Mouse (Mus musculus): ENCODE measurements around the gene Lbp.
A peak's percentile ranks its signal among the peaks of the same experiment; 100 is the strongest.

Lbp gene

DNA sequence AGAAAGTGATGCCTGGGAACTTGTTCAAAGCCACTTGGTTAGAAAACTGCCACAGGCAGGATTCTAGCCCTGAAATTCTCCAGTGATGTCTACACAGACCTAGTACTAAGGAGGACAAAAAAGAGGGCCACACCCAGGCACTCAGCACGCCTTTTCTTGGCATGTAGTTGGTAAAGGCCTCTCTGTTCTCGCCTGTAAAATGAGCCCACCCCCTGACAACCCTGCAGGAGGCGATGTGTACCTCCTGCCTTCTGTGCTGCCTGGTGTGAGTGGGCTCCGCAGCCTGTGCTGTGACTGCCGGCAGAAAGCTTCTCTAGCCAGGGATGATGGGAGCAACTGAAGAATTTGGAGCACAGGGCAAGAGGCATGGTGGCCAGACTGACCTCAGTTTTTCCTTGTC is 2.0 kb downstream of the Lbp start:
- no peak for DNase-seq (ENCODE audit: low spot score in 2 of 2)

DNA sequence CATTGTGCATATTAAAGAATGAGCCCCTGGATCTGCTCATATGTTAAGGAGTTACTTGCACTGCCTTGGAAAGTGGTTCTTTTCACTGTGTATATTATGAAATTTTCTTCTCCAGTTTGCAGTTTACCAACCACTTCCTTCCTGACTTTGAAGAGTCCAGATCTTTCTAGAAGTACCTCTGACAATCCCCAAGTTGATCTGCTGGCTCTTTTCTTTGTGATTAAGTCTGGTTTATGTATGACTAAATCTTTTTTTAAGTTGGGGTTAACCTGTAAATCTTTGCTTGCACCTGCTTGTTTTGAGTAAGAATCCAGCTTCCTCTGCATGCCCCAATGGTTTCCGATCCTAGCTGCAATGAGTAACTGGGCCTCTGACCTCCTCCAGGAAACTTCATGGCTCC is 6.8 kb downstream of the Lbp start:
- no peak for DNase-seq (ENCODE audit: low spot score in 2 of 2)

DNA sequence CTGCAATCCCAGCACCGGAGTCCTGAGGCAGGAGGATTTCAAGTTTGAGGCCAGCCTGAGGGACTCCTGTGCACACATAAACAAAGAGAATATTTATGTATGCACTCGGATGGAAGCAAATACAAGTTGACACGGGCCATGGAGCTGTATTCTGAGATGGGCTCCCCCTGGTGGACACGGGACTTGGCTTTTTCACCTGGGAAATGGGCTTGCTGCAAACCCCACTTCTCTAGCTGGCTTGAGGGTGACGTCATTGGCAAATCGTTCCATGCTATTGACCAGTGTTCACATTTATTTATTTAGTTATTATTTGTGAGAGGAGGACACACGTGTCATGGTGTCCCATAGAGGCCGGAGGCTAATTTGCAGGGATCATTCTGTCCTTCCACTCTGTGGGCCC is 10.1 kb downstream of the Lbp start:
- DNase-seq (ENCODE audit: low spot score in 2 of 2): no peak

DNA sequence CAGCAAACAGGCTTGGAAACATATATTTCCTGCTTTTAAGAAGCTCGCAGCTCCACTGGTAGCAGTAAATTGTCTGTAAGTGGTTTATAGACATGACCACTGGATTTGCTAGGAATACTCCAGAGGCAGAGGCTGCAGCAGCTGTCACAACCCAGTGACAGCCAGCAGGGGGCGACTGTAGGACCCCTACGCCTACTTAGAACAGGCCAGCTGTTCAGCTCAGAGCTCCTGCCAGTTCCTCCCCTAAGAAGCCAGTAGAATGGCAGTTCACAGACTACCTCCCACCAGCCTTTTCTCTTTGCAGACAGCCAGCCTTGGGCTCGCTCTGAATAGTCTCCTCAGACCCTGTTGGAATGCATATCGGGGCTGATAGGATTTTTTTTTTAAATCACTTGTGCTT is 10.7 kb downstream of the Lbp start:
- peak; percentile 45 to 56 for DNase-seq (ENCODE audit: low spot score in 2 of 2)

DNA sequence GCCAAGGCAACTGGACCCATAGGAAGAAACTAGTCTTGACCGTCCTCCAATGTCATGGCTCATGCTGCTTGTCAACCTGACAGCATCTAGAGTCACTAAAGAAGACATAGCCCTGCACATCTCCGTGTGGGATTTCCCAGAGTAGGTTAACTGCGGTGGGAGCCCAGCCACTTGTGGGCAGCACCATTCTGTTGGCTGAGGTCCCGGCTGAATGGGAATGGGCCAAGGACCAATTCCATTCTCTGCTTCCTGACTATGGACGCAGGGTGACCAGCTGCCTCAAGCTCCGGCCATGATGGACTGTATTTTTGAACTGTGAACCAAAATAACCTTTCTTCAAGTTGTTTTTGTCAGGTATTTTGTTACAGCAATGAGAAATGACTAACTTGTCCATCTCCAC is 15.3 kb downstream of the Lbp start:
- no peak for DNase-seq (ENCODE audit: low spot score in 2 of 2)

DNA sequence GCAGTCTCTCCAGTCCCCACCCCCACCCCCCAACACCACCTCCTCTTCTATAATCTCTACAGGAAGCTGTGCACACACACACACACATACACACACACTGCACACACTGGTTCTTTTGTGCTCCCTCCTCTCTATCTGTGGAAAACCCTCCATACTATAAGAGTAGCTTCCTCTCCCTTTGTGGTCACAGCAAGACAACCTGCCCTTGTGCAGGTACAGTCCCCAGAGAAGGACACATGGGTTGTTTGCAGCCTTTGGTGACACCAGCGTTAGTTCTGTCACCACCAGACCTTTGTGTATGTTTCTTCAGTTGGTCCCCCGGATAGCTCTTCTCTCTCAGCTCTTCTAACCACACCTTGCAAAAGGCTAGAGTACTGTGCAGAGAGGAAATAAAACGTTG is 16.6 kb downstream of the Lbp start:
- DNase-seq (ENCODE audit: low spot score in 2 of 2): no peak

DNA sequence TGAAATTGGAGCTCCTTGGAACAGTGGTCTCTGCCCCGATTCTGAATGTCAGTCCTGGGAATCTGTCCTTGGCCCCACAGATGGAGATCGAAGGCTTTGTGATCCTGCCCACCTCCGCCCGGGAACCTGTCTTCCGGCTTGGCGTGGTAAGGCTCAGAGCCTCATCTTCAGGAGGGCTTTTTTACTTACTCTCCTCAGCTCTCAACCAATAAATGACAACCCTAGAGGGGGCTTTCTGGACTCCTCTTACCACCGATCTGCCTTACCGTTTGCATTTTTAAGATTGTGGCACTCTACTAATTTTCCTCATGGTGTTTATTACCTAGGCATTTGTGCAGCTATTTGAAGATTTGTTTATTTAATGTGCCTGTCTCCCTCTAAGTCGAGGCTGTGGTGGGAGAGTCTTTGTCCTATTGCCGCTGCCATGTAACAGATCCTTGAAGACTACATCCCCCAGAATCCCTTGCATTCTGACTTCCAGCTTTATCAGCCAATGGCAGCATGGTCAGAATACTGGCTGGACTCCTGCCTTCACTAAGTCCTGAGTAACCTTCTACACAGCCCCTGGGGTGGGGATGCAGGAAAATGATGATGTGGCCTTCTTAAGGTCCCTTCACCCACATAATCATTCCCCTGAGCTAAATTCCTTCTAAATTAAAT is 18.4 kb downstream of the Lbp start:
- peak in 1 of 2 experiments; percentile 15 for DNase-seq (ENCODE audit: low spot score in 2 of 2)

DNA sequence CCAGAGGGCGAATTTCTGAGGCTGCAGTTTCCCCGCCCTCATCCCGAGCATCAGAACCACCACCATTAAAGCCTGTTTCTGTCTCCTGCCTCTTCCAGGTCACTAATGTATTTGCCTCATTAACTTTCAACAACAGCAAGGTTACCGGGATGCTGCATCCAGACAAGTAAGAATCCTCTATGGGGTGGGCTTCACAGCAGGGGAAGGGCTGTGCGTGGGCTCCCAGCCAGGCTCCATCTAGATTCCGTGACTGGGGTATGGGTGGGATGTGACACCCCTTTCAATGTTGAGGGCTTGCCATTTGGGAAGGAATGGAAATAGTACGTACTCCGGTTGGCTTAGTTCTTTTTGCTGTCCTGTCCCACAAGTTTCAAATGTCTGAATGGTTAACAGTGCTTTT is 19.3 kb downstream of the Lbp start:
- no peak for DNase-seq (ENCODE audit: low spot score in 2 of 2)

DNA sequence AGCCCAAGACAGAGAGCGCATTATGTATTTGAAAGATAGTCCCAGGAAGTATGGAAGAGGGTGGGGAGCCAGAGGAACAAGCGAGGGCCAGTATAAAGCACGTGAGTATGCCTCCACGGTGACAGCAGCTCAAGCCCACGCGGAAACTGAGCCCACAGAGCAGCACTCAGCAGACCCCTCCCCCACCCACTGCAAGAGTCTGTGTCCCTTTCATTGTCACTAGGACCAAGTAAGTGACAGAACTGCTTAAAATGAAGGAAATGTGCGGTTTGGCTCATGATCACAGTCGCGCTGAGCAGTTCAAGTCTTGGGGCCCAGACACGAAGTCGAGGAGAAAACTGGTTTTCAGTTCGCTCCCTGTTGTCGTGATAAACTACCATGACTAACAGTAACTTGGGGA is 28.1 kb downstream of the Lbp start:
- DNase-seq (ENCODE audit: low spot score in 2 of 2): no peak

DNA sequence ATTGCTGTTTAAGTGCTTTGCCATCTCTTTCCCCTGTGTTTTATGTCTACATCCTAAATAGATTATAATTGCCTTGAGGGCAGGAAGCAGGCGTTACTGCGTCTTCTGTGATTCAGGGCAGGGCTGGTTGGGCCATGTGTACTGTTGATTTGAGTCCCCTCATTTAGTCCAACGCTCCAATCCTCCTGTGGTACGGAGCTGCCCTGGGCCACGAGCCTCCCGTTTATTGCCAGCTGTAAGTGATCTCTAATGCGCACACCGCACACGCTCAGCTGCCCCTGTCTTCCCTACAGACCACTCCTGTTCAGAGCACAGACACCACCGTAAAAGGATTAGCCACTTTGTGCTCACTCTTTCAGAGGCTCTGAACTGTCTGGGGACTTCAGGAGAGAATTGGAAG is 31.4 kb downstream of the Lbp start:
- no peak for DNase-seq (ENCODE audit: low spot score in 2 of 2)

DNA sequence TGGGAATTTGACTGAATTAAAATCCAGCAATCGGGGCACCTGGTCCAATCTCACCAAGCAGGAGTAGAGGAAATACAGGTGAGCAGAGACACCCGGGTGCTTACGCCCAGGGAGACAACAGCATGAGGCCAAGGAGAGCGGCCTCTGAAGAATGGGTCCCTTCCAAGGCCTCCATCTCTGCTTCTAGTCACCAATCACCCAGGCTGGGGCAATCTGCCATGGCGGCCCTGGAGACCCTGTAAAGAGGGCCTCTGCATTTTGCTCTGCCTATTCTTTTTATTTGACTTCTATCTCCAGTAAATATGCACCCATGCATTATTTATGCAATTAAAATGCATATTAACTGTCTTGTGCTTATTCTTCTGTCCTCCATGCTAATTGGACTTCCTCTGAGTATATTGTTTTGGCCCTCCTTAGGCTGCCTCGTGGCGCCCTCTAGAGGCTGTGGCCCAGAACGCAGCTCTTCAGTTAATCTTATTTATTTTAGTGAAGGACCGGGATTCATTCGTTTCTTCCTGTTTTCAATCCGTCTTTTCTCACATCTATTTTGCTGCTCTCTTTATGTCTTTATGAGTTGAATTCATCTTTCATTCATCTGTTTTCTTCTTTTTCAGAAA is 33.8 kb downstream of the Lbp start:
- no peak for DNase-seq (ENCODE audit: low spot score in 2 of 2)

DNA sequence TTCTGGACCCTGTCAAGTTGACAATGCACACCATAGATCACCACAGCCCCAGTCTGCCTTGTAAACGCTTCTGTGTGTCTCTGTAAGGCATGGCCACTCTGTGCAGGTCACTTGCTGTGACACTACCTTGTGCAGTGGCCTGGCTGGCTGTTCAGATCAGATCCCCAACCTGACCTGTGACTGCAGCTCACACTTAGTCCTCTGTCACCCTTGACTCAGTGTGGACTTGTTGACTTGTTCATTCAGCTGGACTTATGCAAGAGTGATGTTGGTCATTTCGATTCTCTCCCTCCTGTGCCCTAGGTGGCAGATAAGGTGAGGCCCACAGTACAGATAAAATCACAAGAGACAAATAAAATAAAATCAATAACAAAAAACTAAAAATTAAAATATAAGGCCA is 35.0 kb downstream of the Lbp start:
- no peak for DNase-seq (ENCODE audit: low spot score in 2 of 2)

DNA sequence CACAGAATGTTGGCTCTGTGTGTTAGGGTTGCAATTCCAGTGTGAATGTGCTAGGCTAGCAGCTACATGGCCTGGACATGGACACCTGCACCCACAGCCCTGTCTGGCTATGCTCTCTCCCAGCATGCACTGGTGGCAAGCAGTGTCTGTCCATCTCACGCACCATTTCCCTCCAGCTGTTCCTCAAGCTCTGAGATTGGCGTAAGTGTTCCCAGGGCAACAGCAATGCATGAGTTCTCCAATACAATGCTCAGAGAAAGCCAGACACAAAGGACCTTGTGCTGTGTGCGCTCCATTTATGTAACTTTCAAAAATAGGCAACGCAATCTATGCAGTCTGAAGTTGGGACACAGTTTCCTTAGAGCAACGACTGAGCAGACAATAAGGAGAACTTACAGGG is 37.2 kb downstream of the Lbp start:
- no peak for DNase-seq (ENCODE audit: low spot score in 2 of 2)

DNA sequence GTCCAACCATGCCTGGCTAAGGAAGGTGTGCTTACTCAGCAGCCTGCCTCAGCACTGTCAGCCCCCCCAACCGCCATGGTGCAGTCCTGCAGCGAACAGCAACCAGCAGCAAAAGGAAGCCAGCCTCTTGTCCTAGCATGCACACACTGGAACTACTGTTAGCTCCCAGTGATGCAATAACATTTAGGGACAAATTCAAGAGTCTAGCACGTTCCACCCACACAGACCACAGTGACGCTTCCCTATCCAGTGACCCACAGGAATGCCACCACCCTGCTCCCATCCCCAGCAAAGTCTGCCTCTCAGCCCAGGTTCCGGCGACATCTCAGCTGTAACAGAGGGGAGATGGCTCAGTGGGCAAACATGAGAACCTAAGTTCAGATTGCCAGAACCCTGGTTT is 40.2 kb downstream of the Lbp start:
- DNase-seq (ENCODE audit: low spot score in 2 of 2): no peak

DNA sequence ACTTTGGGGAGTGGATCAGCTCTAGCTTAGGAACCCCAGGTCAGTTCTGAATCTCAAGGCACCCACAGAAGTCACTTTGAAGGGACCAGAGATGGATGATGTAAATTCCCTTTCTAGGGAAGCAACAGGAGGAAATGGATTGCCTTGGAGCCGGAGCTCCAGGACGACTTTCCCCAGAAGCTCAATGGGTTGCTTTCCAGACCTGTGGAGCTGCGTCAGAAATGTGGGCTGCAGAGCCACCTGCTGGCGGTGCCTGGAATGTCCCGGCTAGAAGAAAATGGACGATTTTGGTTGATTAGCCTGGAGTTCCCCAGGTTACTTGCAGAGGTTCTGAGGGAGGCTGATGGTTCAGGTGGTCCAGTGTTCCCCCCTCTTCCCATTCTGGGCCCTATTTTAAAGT is 41.6 kb downstream of the Lbp start:
- peak; percentile 29 to 31 for DNase-seq (ENCODE audit: low spot score in 2 of 2)

DNA sequence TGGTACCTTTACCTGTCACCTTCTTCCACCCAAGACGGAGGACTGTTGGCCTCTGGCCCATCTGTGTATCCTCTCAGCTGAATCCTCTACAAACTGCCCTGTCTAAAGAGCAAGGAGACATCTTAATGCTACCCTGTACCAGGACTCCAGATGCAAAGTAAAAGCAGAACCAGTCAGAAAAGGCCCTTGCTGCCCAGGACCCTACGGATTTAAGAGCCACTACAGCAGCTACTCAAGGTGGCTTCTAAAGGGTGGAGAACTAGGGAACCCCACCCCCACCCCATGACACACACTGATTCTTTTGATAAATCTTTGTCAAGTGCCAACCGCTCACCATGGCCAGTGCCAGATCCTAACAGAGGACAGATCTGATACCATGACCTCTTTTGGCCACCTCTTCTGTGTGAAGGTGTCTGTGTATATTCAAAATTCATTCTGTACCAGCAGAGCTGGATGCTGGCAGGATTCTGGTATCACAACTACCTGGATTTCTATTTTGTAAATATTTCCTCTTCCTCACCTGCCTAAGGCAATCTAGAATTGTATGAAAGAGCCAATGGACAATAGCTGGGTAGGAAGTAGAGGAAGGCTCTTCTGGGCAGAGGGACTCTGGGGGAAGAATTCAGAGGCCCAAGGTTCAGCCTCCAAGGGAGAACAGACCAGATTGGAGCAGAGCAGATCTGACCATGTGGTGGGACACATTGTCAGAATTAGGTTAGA is 46.7 kb downstream of the Lbp start:
- no peak for DNase-seq (ENCODE audit: low spot score in 2 of 2)

DNA sequence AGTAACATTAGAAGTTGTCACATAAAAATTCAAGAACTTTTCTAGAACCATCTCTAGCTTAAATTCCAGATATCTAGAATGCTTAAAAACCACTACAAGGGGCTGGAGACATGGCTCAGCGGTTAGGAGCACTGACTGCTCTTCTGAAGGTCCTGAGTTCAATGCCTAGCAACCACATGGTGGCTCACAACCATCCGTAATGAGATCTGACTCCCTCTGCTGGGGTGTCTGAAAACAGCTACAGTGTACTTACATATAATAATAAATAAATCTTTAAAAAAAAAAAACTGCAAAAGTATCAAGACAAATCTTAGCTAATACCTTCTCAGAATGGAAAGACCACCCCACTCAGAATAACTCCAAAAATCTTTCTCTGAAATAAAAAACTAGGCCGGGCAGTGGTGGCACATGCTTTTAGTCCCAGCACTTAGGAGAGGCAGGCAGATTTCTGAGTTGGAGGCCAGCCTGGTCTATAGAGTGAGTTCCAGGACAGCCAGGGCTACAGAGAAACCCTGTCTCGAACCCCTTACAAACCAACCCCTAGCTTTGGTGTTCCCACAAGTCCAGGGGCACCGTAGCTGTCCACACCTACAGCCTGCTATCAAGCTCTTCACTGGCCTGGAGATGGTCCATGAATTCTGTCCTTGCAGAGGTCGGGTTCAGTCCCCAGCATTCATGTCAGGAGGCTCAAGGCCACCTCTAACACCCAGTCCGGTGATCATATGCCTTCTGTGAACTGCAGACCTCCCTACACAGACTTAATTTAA is 48.2 kb downstream of the Lbp start:
- DNase-seq (ENCODE audit: low spot score in 2 of 2): no peak

DNA sequence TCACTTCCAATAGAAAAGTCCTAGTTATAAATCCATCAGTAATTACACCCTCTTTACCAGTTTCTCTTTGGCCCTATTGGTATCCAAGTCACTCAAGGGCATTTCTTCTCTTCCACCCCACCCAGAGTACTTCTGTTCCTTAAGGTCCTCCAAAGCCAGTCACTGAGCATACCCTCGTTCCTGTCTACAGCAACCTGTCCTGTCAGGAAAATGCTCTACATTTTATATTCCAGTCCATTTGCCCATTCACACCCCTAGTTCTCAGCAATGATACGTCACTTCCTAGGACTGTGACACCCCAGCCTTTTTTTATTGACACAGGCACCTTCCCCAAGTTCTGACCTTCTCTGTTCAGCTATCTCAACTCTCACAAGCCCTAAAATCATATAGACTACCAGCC is 48.9 kb downstream of the Lbp start:
- no peak for DNase-seq (ENCODE audit: low spot score in 2 of 2)

DNA sequence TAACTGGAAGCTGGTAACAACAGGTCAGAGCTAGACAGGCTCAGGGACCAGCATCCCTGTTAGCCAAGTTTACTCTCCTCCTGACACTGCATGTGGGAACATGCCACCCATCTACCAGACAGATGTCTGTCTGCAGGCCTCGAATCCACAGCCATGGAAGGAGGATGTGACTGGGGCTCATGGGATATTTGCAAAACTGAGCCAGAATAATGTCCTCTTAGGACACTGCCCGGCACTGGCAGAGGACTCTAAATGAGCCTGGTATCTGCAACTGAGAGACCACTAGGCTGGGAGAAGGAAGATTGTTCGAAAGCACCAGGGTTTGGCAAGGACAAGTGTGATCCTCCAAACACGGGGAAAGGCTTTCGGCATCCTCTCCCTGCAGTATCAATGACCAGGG is 49.8 kb downstream of the Lbp start:
- DNase-seq (ENCODE audit: low spot score in 2 of 2): no peak

DNA sequence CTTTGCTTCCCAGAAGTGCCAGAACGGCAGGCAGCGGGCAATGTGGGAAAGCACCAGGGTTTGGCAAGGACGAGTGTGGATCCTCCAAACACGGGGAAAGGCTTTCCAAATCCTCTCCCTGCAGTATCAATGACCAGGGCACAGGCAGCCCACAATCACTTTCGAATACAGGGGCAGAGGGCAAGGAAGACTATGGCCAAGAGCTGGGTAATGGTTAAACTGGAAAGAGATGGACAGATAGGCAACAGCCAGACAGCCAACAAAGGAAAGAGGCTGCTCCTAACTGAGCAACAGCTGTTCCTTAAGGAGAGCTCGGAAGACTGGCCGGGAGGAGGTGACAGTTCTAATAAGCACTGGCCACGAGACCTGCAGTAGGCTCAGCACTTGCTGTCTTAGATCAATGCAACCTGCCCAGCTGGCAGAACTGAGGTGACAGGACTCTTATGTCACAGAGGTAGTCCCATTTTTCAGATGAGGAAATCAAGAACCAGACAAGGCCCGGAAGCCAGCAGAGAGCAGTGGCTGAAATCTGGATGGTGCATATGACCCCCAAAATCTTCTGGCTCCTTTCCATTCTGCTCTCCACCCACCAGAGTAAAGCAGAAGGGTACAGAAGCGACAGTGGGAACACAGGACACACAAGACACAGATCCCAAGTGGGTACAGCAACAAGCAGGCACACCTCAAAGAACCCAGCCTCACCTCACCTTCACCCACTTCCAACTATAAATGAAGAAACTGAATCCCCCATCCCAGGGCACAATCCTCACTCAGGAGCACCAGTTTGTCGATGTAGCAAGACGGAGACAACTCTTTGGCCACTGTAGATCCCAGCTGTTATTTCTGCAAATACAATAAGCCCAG is 53.7 kb downstream of the Lbp start:
- no peak for DNase-seq (ENCODE audit: low spot score in 2 of 2)

DNA sequence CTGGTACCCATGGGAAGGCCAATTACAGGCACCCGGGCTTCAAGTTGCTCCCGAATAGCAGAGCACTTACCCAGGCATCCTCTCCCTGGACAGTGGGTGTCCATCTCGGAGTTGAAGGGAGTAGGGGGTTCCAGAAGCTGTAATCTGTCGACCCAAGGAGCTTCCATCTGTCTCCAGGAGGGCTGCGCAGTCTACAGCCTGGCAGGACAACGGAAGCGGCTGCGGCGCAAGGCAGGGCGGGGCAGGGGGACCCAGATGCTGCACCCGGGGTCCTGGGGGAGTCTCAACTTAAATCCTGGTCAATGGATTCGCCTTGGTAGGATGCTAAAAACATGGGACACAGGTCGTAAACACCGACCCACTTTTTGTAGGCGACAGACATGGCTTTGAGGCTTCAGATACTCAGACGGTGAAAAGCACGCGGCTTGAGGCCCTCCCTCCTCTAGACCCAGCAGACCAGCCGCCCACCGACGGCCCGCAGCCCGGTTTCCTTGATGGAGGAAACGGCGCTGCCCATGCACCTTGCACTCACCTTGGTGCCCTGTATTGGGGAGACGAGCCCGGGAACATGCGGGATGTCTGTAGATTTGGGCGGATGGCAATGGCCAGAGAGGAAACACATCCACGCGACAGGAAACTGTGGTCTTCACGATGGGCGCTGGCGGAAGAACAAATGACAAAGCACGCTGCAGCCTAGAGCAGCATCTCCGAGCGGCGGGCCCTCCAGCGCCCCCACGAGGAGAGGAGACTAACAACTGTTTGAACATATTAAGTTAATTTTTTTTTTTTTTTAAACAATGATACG is 54.8 kb downstream of the Lbp start:
- peak; percentile 80 to 82 for DNase-seq (ENCODE audit: low spot score in 2 of 2)

Measured in right cerebral cortex, postnatal 36 days (tissue).